Mouse (Mus musculus) urinary bladder, postnatal 4 days (tissue): ENCODE measurements at regions not wholly inside any gene's neighbourhood (a gene's known extent, or its start where the extent isn't known, plus 50 kb on each side); places are given as distances from the start of the nearest gene placed in this dataset.
A peak's percentile ranks its signal among the peaks of the same experiment; 100 is the strongest.

Experiments used
- DNase-seq, 2 experiments: peaks; one replicate each; pipeline ENCODE4 v3.0.0; 2021 to 2022; ENCODE audit warnings: low spot score in 2 of 2

- DNase-seq, result no peak
Observed at GRCm38 (mm10) chr10:95032760-95033716, 88.4 kb upstream of the Plxnc1 start.

GRCm38 (mm10) chr10:95031371-95031770 lies 86.7 kb upstream of the Plxnc1 start:
- DNase-seq, result no peak

- DNase-seq, result no peak
Observed at GRCm38 (mm10) chr10:95030801-95031200, 86.2 kb upstream of the Plxnc1 start.

- DNase-seq, result no peak
Observed at GRCm38 (mm10) chr10:95029554-95029953, 84.9 kb upstream of the Plxnc1 start.

- DNase-seq, result no peak
Observed at GRCm38 (mm10) chr10:95025569-95026327, 81.1 kb upstream of the Plxnc1 start.

- DNase-seq, result no peak
Observed at GRCm38 (mm10) chr10:95021209-95021608, 76.6 kb upstream of the Plxnc1 start.

GRCm38 (mm10) chr10:95016896-95017295 lies 72.3 kb upstream of the Plxnc1 start:
- no peak for DNase-seq

GRCm38 (mm10) chr10:95015298-95015951 lies 70.8 kb upstream of the Plxnc1 start:
- DNase-seq, result no peak

- DNase-seq, result peak; percentile 38 to 64
Observed at GRCm38 (mm10) chr10:95013946-95014345, 69.3 kb upstream of the Plxnc1 start.

GRCm38 (mm10) chr10:95013213-95013915 lies 68.7 kb upstream of the Plxnc1 start:
- DNase-seq, result no peak

- DNase-seq, result no peak
Observed at GRCm38 (mm10) chr10:95010333-95010732, 65.7 kb upstream of the Plxnc1 start.

- no peak for DNase-seq
Observed at GRCm38 (mm10) chr10:95009081-95009480, 64.4 kb upstream of the Plxnc1 start.

GRCm38 (mm10) chr10:95004065-95004763 lies 59.6 kb upstream of the Plxnc1 start:
- DNase-seq, result no peak

- no peak for DNase-seq
Observed at GRCm38 (mm10) chr10:95003621-95004020, 59.0 kb upstream of the Plxnc1 start.

- DNase-seq, result no peak
Observed at GRCm38 (mm10) chr10:95001650-95002049, 57.0 kb upstream of the Plxnc1 start.

- DNase-seq, result no peak
Observed at GRCm38 (mm10) chr10:94999716-95000115, 55.1 kb upstream of the Plxnc1 start.
